Mouse (Mus musculus) regulatory T cell (primary cell): ENCODE measurements around the gene March7.

Source experiments
- in situ Hi-C: fragments of 300-600 bp; cut with MboI, MseI; formaldehyde crosslinking; loops from one replicate; pipeline ENCODE4 v1.15.1; 2025; ENCODE audit warnings: high pct_unique_total_duplicates

Gene March7

GRCm38 (mm10) chr2:60212488-60212887 is 2.8 kb downstream of the March7 start:
- in situ Hi-C loops, result no loop called here

- in situ Hi-C loops, result no loop called here
Measured at GRCm38 (mm10) chr2:60214683-60215082, 5.0 kb downstream of the March7 start.

- in situ Hi-C loops, result no loop called here
Measured at GRCm38 (mm10) chr2:60216547-60217153, 7.0 kb downstream of the March7 start.

GRCm38 (mm10) chr2:60217620-60218019 is 7.9 kb downstream of the March7 start:
- in situ Hi-C loops, result no loop called here

GRCm38 (mm10) chr2:60221236-60221635 is 11.5 kb downstream of the March7 start:
- in situ Hi-C loops, result no loop called here

- in situ Hi-C loops, result no loop called here
Measured at GRCm38 (mm10) chr2:60221954-60222353, 12.3 kb downstream of the March7 start.

- in situ Hi-C loops, result no loop called here
Measured at GRCm38 (mm10) chr2:60223489-60223888, 13.8 kb downstream of the March7 start.

- in situ Hi-C loops, result no loop called here
Measured at GRCm38 (mm10) chr2:60228470-60228869, 18.8 kb downstream of the March7 start.

- in situ Hi-C loops, result no loop called here
Measured at GRCm38 (mm10) chr2:60230361-60230760, 20.7 kb downstream of the March7 start.

- in situ Hi-C loops, result no loop called here
Measured at GRCm38 (mm10) chr2:60233147-60233546, 23.5 kb downstream of the March7 start.

- in situ Hi-C loops, result no loop called here
Measured at GRCm38 (mm10) chr2:60234506-60234905, 24.8 kb downstream of the March7 start.

GRCm38 (mm10) chr2:60252782-60253181 is 43.1 kb downstream of the March7 start:
- in situ Hi-C loops, result loop anchor here (5.0 kb wide), 1 partner anchor 75 kb away; no protein-coding TSS in a partner anchor

GRCm38 (mm10) chr2:60253506-60253905 is 43.8 kb downstream of the March7 start:
- in situ Hi-C loops, result loop anchor here (5.0 kb wide), 1 partner anchor 74 kb away; no protein-coding TSS in a partner anchor

GRCm38 (mm10) chr2:60256751-60257150 is 47.1 kb downstream of the March7 start:
- in situ Hi-C loops, result no loop called here

GRCm38 (mm10) chr2:60259186-60259585 is 49.5 kb downstream of the March7 start:
- in situ Hi-C loops, result no loop called here

- in situ Hi-C loops, result loop anchor here (10.0 kb wide), 1 partner anchor 874 kb away; no protein-coding TSS in a partner anchor
Measured at GRCm38 (mm10) chr2:60260621-60261350, 51.1 kb downstream of the March7 start.

- in situ Hi-C loops, result loop anchor here (10.0 kb wide), 1 partner anchor 867 kb away; no protein-coding TSS in a partner anchor
Measured at GRCm38 (mm10) chr2:60267567-60267966, 57.9 kb downstream of the March7 start.

GRCm38 (mm10) chr2:60269856-60270479 is 60.3 kb downstream of the March7 start:
- in situ Hi-C loops, result loop anchor here (10.0 kb wide), 1 partner anchor 865 kb away; no protein-coding TSS in a partner anchor

- in situ Hi-C loops, result loop anchor here (25.0 kb wide), 1 partner anchor 784 kb away; no protein-coding TSS in a partner anchor
Measured at GRCm38 (mm10) chr2:60278627-60279026, 68.9 kb downstream of the March7 start.

- in situ Hi-C loops, result loop anchor here (25.0 kb wide), 1 partner anchor 780 kb away; no protein-coding TSS in a partner anchor
Measured at GRCm38 (mm10) chr2:60282625-60283024, 72.9 kb downstream of the March7 start.

- in situ Hi-C loops, result loop anchor here (25.0 kb wide), 1 partner anchor 779 kb away; no protein-coding TSS in a partner anchor
Measured at GRCm38 (mm10) chr2:60283208-60283750, 73.6 kb downstream of the March7 start.
